Mouse (Mus musculus): ENCODE results near the gene Atp6v0b.

Gene Atp6v0b

GRCm38 (mm10) chr4:117836204-117836767 is 50.8 kb downstream of the Atp6v0b start:
- DNase-seq (ENCODE audit: low spot score): peak; percentile 94

- no peak for DNase-seq (ENCODE audit: low spot score)
Observed at GRCm38 (mm10) chr4:117835531-117836111, 51.5 kb downstream of the Atp6v0b start.

GRCm38 (mm10) chr4:117834845-117835530 is 52.1 kb downstream of the Atp6v0b start:
- DNase-seq (ENCODE audit: low spot score): peak; percentile 81

- no peak for DNase-seq (ENCODE audit: low spot score)
Observed at GRCm38 (mm10) chr4:117834457-117834844, 52.7 kb downstream of the Atp6v0b start, which contains the start of gene Slc6a9. TSS of gene Slc6a9 (plus strand) at chr4:117834506.

Data from yolk sac, embryonic 10.5 days (tissue).